Mouse (Mus musculus) intestine, postnatal 0 days (tissue): Measurements from ENCODE around the gene Glod5. TPM values are rescaled to one million over a fixed set of nuclear protein-coding genes. Genes with fewer than 3 reads are reported as not detected.
"Not testable (repeated sequence)": the region's sequence is repeated elsewhere in the genome, so short reads cannot be mapped to it uniquely, and the experiment has no call there.

ENCODE experiments used
- ATAC-seq: fragments of 200-750 bp; cut with Nextera tagmentation; 2 replicates; pipeline ENCODE4 v1.8.0; 2017; ENCODE audit warnings: mild to moderate bottlenecking, moderate TSS enrichment, moderate library complexity
- H3K27ac ChIP-seq: fragments of 300-500 bp; sonication (generic); 2 replicates; pipeline ENCODE4 v1.5.1; 2014; ENCODE audit warnings: mild to moderate bottlenecking, low read depth, low read length, moderate library complexity
- H3K27me3 ChIP-seq: fragments of 300-500 bp; sonication (generic); replicated peaks from 2 replicates; pipeline ENCODE4 v1.6.1; 2014; ENCODE audit warnings: low read length, mixed read lengths; ENCODE audit not compliant: control insufficient read depth, insufficient read depth
- H3K36me3 ChIP-seq: fragments of 300-500 bp; sonication (generic); 2 replicates; pipeline ENCODE4 v1.6.1; 2014; ENCODE audit warnings: mild to moderate bottlenecking, moderate library complexity; ENCODE audit not compliant: control insufficient read depth, insufficient read depth
- H3K4me1 ChIP-seq: fragments of 300-500 bp; sonication (generic); replicated peaks from 2 replicates; pipeline ENCODE4 v1.6.1; 2014; ENCODE audit warnings: antibody characterized with exemption, low read length, mixed read lengths; ENCODE audit not compliant: control insufficient read depth, insufficient read depth
- H3K4me2 ChIP-seq: fragments of 300-500 bp; sonication (generic); replicated peaks from 2 replicates; pipeline ENCODE4 v1.6.1; 2014; ENCODE audit warnings: low read depth, mild to moderate bottlenecking, moderate library complexity
- H3K4me3 ChIP-seq: fragments of 300-500 bp; sonication (generic); 2 replicates; pipeline ENCODE4 v1.5.1; 2014; ENCODE audit warnings: low read depth, low read length
- H3K9ac ChIP-seq: fragments of 300-500 bp; sonication (generic); 2 replicates; pipeline ENCODE4 v1.6.1; 2014; ENCODE audit warnings: mild to moderate bottlenecking, low read depth, low read length
- H3K9me3 ChIP-seq: fragments of 300-500 bp; sonication (generic); 2 replicates; pipeline ENCODE4 v1.6.1; 2016; ENCODE audit warnings: mixed run types; ENCODE audit not compliant: control insufficient read depth
- CTCF ChIP-seq: sonication (generic); IDR thresholded peaks from 2 replicates; pipeline ENCODE4 v1.5.1; 2016; ENCODE audit warnings: low read depth, mild to moderate bottlenecking, control low read depth, antibody characterized with exemption, moderate library complexity
- WGBS: fragments of 180-500 bp; shearing (Covaris S2); extraction: QIAGEN DNeasy Blood & Tissue Kit; methylation state at CpG from one replicate; pipeline ENCODE4 v1.1.7; 2014; 5-methylcytosine and 5-hydroxymethylcytosine counted together
- polyA plus RNA-seq: library from polyadenylated mRNA; unstranded; fragments of >200 nt; fragmentation: Nextera tagmentation; extraction: Ambion mirVana; gene quantifications from 2 replicates; pipeline ENCODE4 v1.2.1, GENCODE M21; 2015

Glod5 gene
- 39.5 and 41.4 TPM in 2 replicates for polyA plus RNA-seq

DNA sequence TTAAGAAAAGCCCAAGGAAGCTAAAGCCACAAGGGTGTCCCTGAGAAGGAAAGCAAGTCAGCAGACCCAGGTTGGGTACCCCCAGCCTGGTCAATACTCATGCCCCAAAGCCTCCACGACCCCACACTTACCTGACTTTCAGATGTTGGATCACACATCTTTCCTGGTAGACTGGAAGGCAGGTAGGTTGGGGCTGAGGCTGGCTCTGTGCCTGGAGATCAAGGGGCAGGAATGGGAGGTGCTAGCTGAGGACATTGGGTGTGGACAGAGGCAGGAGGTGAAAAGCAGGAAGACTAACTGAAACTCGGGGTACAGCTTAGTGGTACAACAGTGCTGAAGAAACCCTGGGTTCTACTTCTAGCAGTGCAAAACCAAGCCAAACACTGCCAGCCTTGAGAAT is at the start of gene Glod5:
Glod5 (minus strand) TSS at position 207 of the 400 bp plus-strand sequence.
- Histone ChIP-seq H3K4me1 (no peaks in the 10 kb centered on the region), H3K36me3 (no peaks in the 10 kb centered on the region), H3K4me3 (no peak within 1 kb of the TSS), H3K4me2 (peak within 1 kb of the TSS; percentile 17), H3K9me3 (no peaks in the 10 kb centered on the region), H3K27me3 (no peaks in the 10 kb centered on the region), H3K27ac (no peak within 1 kb of the TSS), H3K9ac (no peak within 1 kb of the TSS)
- 35% methylated on average over 2 of the region's 2 CpGs for WGBS
- ATAC-seq, result peak; percentile 36; the same call in 1 of the 2 replicates
- no peak for TF ChIP-seq CTCF

DNA sequence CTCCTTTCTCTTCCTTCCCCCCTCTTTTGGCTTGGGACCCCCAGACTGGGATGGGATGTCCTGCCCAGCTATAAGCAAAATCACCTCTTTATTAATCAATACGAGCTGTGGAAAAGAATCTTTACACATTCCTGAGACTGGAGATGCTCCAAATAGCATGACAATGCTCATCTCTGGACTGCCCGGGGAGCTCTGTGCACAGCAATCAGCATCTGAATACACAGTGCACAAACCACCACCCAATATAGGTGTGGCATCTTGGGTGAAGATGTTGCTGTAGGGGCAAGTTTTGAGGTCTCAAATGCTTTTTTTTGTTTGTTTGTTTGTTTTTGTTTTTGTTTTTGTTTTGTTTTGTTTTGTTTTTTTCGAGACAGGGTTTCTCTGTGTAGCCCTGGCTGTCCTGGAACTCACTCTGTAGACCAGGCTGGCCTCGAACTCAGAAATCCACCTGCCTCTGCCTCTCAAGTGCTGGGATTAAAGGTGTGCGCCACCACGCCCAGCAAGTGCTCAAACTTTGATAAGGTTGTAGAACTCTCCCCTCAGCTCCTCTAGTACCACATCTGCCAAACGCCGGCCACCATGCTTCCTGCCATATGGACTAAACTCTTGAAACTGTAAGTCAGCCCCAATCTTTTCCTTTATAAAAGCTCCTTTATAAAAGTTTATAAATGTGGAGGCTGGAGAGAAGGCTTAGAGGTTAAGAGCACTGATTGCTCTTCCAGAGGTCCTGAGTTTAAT is 32.9 kb upstream of the Glod5 start:
- not testable (repeated sequence) for H3K27me3 ChIP-seq, H3K4me2 ChIP-seq, H3K4me3 ChIP-seq, H3K4me1 ChIP-seq, ATAC-seq, H3K9ac ChIP-seq, H3K27ac ChIP-seq, H3K36me3 ChIP-seq, H3K9me3 ChIP-seq
- WGBS, result 82% methylated on average over 7 of the region's 8 CpGs

DNA sequence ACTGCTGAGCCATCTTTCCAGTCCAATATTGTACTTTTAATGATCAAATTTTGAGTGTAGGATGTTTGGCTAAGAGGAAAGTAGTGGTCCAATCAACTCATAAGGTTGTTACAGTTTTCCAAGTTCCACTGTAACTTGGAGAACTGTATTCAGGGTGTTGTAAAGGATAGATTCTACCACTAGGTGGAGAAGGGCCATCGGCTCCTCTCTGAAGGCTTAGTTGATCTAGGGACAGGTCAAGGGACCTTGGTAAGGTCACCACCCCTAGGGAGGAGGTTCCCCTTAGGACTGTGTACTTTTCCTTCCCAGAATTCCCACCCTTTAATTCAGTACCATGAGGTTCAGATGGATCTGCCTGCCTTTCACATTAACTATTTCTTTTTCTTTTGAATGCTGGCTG is 14.7 kb upstream of the Glod5 start:
- ATAC-seq, result no peak
- 75% methylated on average over 1 of the region's 1 CpGs for WGBS

DNA sequence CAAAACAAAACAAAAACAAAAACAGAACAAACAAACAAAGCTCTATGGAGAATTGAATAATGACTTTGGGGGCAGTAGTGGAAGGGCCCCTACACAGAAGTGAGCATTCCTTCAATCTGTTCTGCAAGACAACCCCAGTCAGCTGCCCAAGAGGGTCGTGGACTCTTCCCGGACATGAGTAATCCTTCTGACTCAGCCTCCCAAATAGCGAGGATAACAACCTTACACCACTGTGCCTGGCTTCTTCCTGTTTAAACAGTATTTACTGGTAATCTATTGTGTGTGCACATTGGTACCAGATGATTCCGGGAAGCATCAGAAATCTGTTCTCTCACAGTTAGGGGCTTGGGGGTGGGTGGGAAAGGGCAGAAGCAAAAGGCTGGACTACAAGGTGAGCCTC is 8.5 kb upstream of the Glod5 start:
- no peak for TF ChIP-seq CTCF
- H3K9me3 ChIP-seq, result no peaks in the 10 kb centered on the region
- H3K9ac ChIP-seq, result no peak overlapping the region
- ATAC-seq, result no peak
- no peak overlapping the region for H3K4me3 ChIP-seq
- H3K36me3 ChIP-seq, result no peaks in the 10 kb centered on the region
- WGBS, result 46% methylated on average over 4 of the region's 4 CpGs
- H3K27ac ChIP-seq, result no peak overlapping the region
- H3K27me3 ChIP-seq, result no peaks in the 10 kb centered on the region
- H3K4me2 ChIP-seq, result no peak overlapping the region
- no peaks in the 10 kb centered on the region for H3K4me1 ChIP-seq

More for the DNA sequence above, 14.7 kb upstream of the Glod5 start:
- Histone ChIP-seq H3K4me3 (no peak overlapping the region), H3K9ac (no peak overlapping the region), H3K4me2 (no peak overlapping the region), H3K36me3 (no peaks in the 10 kb centered on the region), H3K27me3 (no peaks in the 10 kb centered on the region), H3K4me1 (no peaks in the 10 kb centered on the region), H3K9me3 (no peaks in the 10 kb centered on the region), H3K27ac (no peak overlapping the region)
- TF ChIP-seq CTCF, result peak; percentile 46

DNA sequence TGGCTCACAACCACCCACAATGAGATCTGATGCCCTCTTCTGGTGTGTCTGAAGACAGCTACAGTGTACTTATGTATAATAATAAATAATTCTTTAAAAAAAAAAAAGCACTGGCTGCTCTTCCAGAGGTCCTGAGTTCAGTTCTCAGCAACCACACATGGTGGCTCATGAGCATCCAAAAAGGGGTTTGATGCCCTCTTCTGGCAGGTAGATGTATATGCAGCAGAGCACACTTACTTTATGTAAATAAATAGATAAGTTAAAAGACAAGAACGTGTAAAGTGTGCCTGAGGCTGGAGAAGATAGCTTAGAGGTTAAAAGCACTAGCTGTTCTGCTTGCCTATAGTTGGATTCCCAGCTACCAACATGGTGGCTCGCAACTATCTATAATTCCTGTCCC is 6.5 kb upstream of the Glod5 start:
- Histone ChIP-seq H3K27me3 (no peaks in the 10 kb centered on the region), H3K27ac (no peak overlapping the region), H3K4me3 (no peak overlapping the region), H3K36me3 (no peaks in the 10 kb centered on the region), H3K9ac (no peak overlapping the region), H3K4me1 (no peaks in the 10 kb centered on the region), H3K9me3 (no peaks in the 10 kb centered on the region), H3K4me2 (no peak overlapping the region)
- no peak for ATAC-seq
- no peak for TF ChIP-seq CTCF
- WGBS, result 65% methylated on average over 2 of the region's 2 CpGs

DNA sequence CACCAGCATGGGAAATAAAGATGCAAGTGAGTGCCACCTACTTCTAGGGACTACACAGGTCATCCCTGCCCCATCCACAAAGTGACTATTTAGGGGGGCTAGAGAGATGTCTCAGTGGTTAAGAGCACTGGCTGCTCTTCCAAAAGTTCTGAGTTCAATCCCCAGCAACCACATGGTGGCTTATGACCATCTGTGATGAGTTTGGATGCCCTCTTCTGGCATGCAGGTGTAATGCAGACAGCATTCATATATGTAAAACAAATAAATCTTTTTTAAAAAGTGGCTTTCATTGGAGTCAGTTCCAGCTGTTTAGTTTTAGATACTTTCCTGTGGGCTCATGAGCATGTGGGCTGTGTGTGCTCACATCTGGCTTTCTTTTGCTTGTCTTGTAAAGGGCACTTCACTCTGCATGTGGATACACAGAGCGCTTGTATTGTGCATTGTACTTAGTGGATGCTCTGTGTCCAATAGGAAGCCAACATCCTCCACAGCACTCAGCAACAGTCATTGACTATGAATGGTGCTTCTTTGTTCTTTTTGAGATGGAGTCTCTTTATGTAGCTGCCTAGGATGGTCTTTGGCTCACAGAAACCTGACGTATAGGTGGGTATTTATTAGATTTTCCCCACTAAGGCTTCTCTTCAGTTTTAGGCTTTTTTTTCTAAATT is 2.0 kb upstream of the Glod5 start:
- H3K27me3 ChIP-seq, result no peaks in the 10 kb centered on the region
- no peak for ATAC-seq
- WGBS, result 90% methylated on average over 2 of the region's 2 CpGs
- H3K36me3 ChIP-seq, result no peaks in the 10 kb centered on the region
- peak; percentile 40 for TF ChIP-seq CTCF
- H3K27ac ChIP-seq, result no peak overlapping the region
- no peaks in the 10 kb centered on the region for H3K9me3 ChIP-seq
- no peak overlapping the region for H3K4me3 ChIP-seq
- H3K4me2 ChIP-seq, result no peak overlapping the region
- H3K4me1 ChIP-seq, result no peaks in the 10 kb centered on the region
- no peak overlapping the region for H3K9ac ChIP-seq
